Mouse (Mus musculus): ENCODE results near the gene Ggt6. TPM values are rescaled to one million over a fixed set of nuclear protein-coding genes. Genes with fewer than 3 reads are reported as not detected.
A peak's percentile ranks its signal among the peaks of the same experiment; 100 is the strongest.

The Ggt6 gene
- total and polyA plus RNA-seq, 3 experiments, result 0.20 TPM; not detected in 2

- no peaks in the 10 kb centered on the region for H3K4me1 ChIP-seq (ENCODE audit: control insufficient read depth, insufficient read depth, low read length)
- no peak for DNase-seq
- no peaks in the 10 kb centered on the region for H3K27me3 ChIP-seq (ENCODE audit: control insufficient read depth, insufficient read depth, low read length)
- WGBS, result 67% methylated on average over 8 of the region's 8 CpGs
- peak; percentile 56 for TF ChIP-seq CTCF (IDR thresholded peaks at IDR 0.05)
- no peak for TF ChIP-seq EP300 (IDR thresholded peaks at IDR 0.05; ENCODE audit: insufficient read depth, low read depth, low read length)
- no peak overlapping the region for H3K27ac ChIP-seq
- intact Hi-C loops (cut with DNase I), result loop anchor here (5.0 to 10.0 kb wide), 2 partner anchors 40 to 347 kb away; partner anchors contain the start of genes Cyb5d2, Spns2 and Zzef1
- no peak overlapping the region for H3K4me3 ChIP-seq
- no peaks in the 10 kb centered on the region for H3K36me3 ChIP-seq (ENCODE audit: control insufficient read depth, insufficient read depth, low read length)
- H3K9ac ChIP-seq (ENCODE audit: low read depth, low read length), result no peak overlapping the region
- no peaks in the 10 kb centered on the region for H3K79me2 ChIP-seq (replicated peaks; ENCODE audit: control insufficient read depth, insufficient read depth, low read length)
Measured at GRCm38 (mm10) chr11:72447475-72447874, 12.1 kb downstream of the Ggt6 start.

GRCm38 (mm10) chr11:72452140-72452665, 16.9 kb downstream of the Ggt6 start:
- Histone ChIP-seq H3K79me2 (replicated peaks; ENCODE audit: control insufficient read depth, insufficient read depth, low read length) (no peaks in the 10 kb centered on the region), H3K9ac (ENCODE audit: low read depth, low read length) (no peak overlapping the region), H3K36me3 (ENCODE audit: control insufficient read depth, insufficient read depth, low read length) (no peaks in the 10 kb centered on the region), H3K27ac (peak overlapping the region; percentile 48; the same call in 1 of the 2 replicates), H3K4me1 (ENCODE audit: control insufficient read depth, insufficient read depth, low read length) (peaks cover 5% of the 10 kb centered on the region; the same call in 1 of the 2 replicates), H3K4me3 (no peak overlapping the region), H3K27me3 (ENCODE audit: control insufficient read depth, insufficient read depth, low read length) (no peaks in the 10 kb centered on the region)
- intact Hi-C loops (cut with DNase I), result no loop called here
- TF ChIP-seq CTCF (IDR thresholded peaks at IDR 0.05), result no peak
- no peak for TF ChIP-seq EP300 (IDR thresholded peaks at IDR 0.05; ENCODE audit: insufficient read depth, low read depth, low read length)
- no peak for TF ChIP-seq POLR2A (IDR thresholded peaks at IDR 0.05; ENCODE audit: insufficient read depth, low read depth, low read length)
- no peak for DNase-seq
- WGBS, result 92% methylated on average over 3 of the region's 3 CpGs

GRCm38 (mm10) chr11:72453105-72453953, 18.0 kb downstream of the Ggt6 start:
- H3K36me3 ChIP-seq (ENCODE audit: control insufficient read depth, insufficient read depth, low read length), result no peaks in the 10 kb centered on the region
- no peaks in the 10 kb centered on the region for H3K27me3 ChIP-seq (ENCODE audit: control insufficient read depth, insufficient read depth, low read length)
- no peak for DNase-seq
- 49% methylated on average over 15 of the region's 15 CpGs for WGBS
- H3K4me3 ChIP-seq, result no peak overlapping the region
- TF ChIP-seq EP300 (IDR thresholded peaks at IDR 0.05; ENCODE audit: insufficient read depth, low read depth, low read length) (no peak), CTCF (IDR thresholded peaks at IDR 0.05) (no peak), POLR2A (IDR thresholded peaks at IDR 0.05; ENCODE audit: insufficient read depth, low read depth, low read length) (no peak)
- H3K79me2 ChIP-seq (replicated peaks; ENCODE audit: control insufficient read depth, insufficient read depth, low read length), result no peaks in the 10 kb centered on the region
- peak overlapping the region; percentile 48 for H3K27ac ChIP-seq
- intact Hi-C loops (cut with DNase I), result no loop called here
- H3K9ac ChIP-seq (ENCODE audit: low read depth, low read length), result no peak overlapping the region
- H3K4me1 ChIP-seq (ENCODE audit: control insufficient read depth, insufficient read depth, low read length), result peaks cover 8% of the 10 kb centered on the region; the same call in 1 of the 2 replicates

GRCm38 (mm10) chr11:72455694-72456093, 20.4 kb downstream of the Ggt6 start:
- intact Hi-C loops (cut with DNase I), result no loop called here

GRCm38 (mm10) chr11:72457995-72458496, 22.7 kb downstream of the Ggt6 start:
- no peaks in the 10 kb centered on the region for H3K79me2 ChIP-seq (replicated peaks; ENCODE audit: control insufficient read depth, insufficient read depth, low read length)
- H3K9ac ChIP-seq (ENCODE audit: low read depth, low read length), result peak overlapping the region; percentile 22; the same call in 1 of the 2 replicates
- intact Hi-C loops (cut with DNase I), result loop anchor here (2.0 kb wide), 1 partner anchor 31 kb away; the partner anchor contains the start of gene Spns2
- peak overlapping the region; percentile 18; the same call in 1 of the 2 replicates for H3K4me3 ChIP-seq
- 29% methylated on average over 12 of the region's 12 CpGs for WGBS
- peaks cover 17% of the 10 kb centered on the region for H3K36me3 ChIP-seq (ENCODE audit: control insufficient read depth, insufficient read depth, low read length)
- TF ChIP-seq EP300 (IDR thresholded peaks at IDR 0.05; ENCODE audit: insufficient read depth, low read depth, low read length) (peak; percentile 71; the same call in 1 of the 2 replicates), CTCF (IDR thresholded peaks at IDR 0.05) (no peak)
- H3K4me1 ChIP-seq (ENCODE audit: control insufficient read depth, insufficient read depth, low read length), result peaks cover 34% of the 10 kb centered on the region
- DNase-seq, result peak; percentile 68 to 70
- peak overlapping the region; percentile 90 for H3K27ac ChIP-seq
- no peaks in the 10 kb centered on the region for H3K27me3 ChIP-seq (ENCODE audit: control insufficient read depth, insufficient read depth, low read length)

More at GRCm38 (mm10) chr11:72455694-72456093, 20.4 kb downstream of the Ggt6 start:
- H3K27ac ChIP-seq, result peak overlapping the region; percentile 26; the same call in 1 of the 2 replicates
- DNase-seq, result no peak
- no peak overlapping the region for H3K9ac ChIP-seq (ENCODE audit: low read depth, low read length)
- 57% methylated on average over 5 of the region's 5 CpGs for WGBS
- peaks cover 4% of the 10 kb centered on the region; the same call in 1 of the 2 replicates for H3K36me3 ChIP-seq (ENCODE audit: control insufficient read depth, insufficient read depth, low read length)
- no peaks in the 10 kb centered on the region for H3K27me3 ChIP-seq (ENCODE audit: control insufficient read depth, insufficient read depth, low read length)
- no peaks in the 10 kb centered on the region for H3K79me2 ChIP-seq (replicated peaks; ENCODE audit: control insufficient read depth, insufficient read depth, low read length)
- peaks cover 22% of the 10 kb centered on the region for H3K4me1 ChIP-seq (ENCODE audit: control insufficient read depth, insufficient read depth, low read length)
- no peak for TF ChIP-seq EP300 (IDR thresholded peaks at IDR 0.05; ENCODE audit: insufficient read depth, low read depth, low read length)
- TF ChIP-seq POLR2A (IDR thresholded peaks at IDR 0.05; ENCODE audit: insufficient read depth, low read depth, low read length), result no peak
- no peak for TF ChIP-seq CTCF (IDR thresholded peaks at IDR 0.05)
- no peak overlapping the region for H3K4me3 ChIP-seq
